Mouse (Mus musculus): Measurements from ENCODE around the gene Npcd.

- TF ChIP-seq CTCF (IDR thresholded peaks at IDR 0.05; ENCODE audit: low read depth, low read length) (no peak), POLR2A (IDR thresholded peaks at IDR 0.05; ENCODE audit: insufficient read depth, low read length) (no peak), EP300 (IDR thresholded peaks at IDR 0.05; ENCODE audit: insufficient read depth, low read depth, low read length) (no peak)
Measured at GRCm38 (mm10) chr15:79802304-79802703, 31.7 kb downstream of the Npcd start.
